27 mouse cellular contexts compared by ENCODE assay signal in genomic region chr6:64063858-64064257, GRCm38 (mm10).
DNase-seq lines count a peak whose midpoint lies in the region; ATAC-seq lines count a peak whose summit lies in the region.
"Had no signal": no experiment of that assay in that cellular context is flagged by ENCODE, and none has a peak within 500 bp of the region (broad histone marks: within the 10 kb centered on the region; RNA-seq: fewer than 3 reads in every experiment).

No protein-coding gene starts in this region.

- no peak overlapping the region for H3K4me3 ChIP-seq in hindbrain, embryonic 15.5 days
- H3K4me3 ChIP-seq in hindbrain, embryonic 11.5 days (ENCODE audit: low read depth, low read length) = no peak overlapping the region
- H3K4me3 ChIP-seq in hindbrain, embryonic 16.5 days (ENCODE audit: low read length) = no peak overlapping the region
- H3K4me3 ChIP-seq in midbrain, embryonic 11.5 days (ENCODE audit: low read depth, low read length) = no peak overlapping the region
- no peak overlapping the region for H3K4me3 ChIP-seq in midbrain, embryonic 16.5 days (ENCODE audit: low read depth, low read length)
- H3K4me3 ChIP-seq: heart, adult 2 months; heart, embryonic 12.5 days; layer of hippocampus, adult 2 months; limb, embryonic 13.5 days; lung, embryonic 15.5 days; neural tube, embryonic 13.5 days had no signal

- no peaks in the 10 kb centered on the region for H3K9me3 ChIP-seq in hindbrain, embryonic 15.5 days
- no peaks in the 10 kb centered on the region for H3K9me3 ChIP-seq in hindbrain, embryonic 11.5 days (ENCODE audit: control insufficient read depth, low read length)
- no peaks in the 10 kb centered on the region for H3K9me3 ChIP-seq in hindbrain, embryonic 16.5 days (ENCODE audit: control insufficient read depth, low read length)
- no peaks in the 10 kb centered on the region for H3K9me3 ChIP-seq in midbrain, embryonic 11.5 days (ENCODE audit: control insufficient read depth, low read length)
- H3K9me3 ChIP-seq in midbrain, embryonic 16.5 days (replicated peaks; ENCODE audit: control insufficient read depth, low read length, poor library complexity, severe bottlenecking) = no peaks in the 10 kb centered on the region
- H3K9me3 ChIP-seq: heart, embryonic 12.5 days; limb, embryonic 13.5 days; lung, embryonic 15.5 days; neural tube, embryonic 13.5 days had no signal

- no peaks in the 10 kb centered on the region for H3K36me3 ChIP-seq in hindbrain, embryonic 15.5 days
- no peaks in the 10 kb centered on the region for H3K36me3 ChIP-seq in hindbrain, embryonic 11.5 days (ENCODE audit: control insufficient read depth, insufficient read depth, low read length)
- no peaks in the 10 kb centered on the region for H3K36me3 ChIP-seq in hindbrain, embryonic 16.5 days (ENCODE audit: control insufficient read depth, insufficient read depth, low read length)
- no peaks in the 10 kb centered on the region for H3K36me3 ChIP-seq in midbrain, embryonic 11.5 days (ENCODE audit: control insufficient read depth, insufficient read depth, low read length)
- no peaks in the 10 kb centered on the region for H3K36me3 ChIP-seq in midbrain, embryonic 16.5 days (ENCODE audit: control insufficient read depth, insufficient read depth, low read length)
- H3K36me3 ChIP-seq: heart, embryonic 12.5 days; limb, embryonic 13.5 days; lung, embryonic 15.5 days; neural tube, embryonic 13.5 days had no signal

- H3K4me2 ChIP-seq in hindbrain, embryonic 15.5 days = no peak overlapping the region
- H3K4me2 ChIP-seq in hindbrain, embryonic 11.5 days (replicated peaks; ENCODE audit: low read depth, low read length) = no peak overlapping the region
- no peak overlapping the region for H3K4me2 ChIP-seq in hindbrain, embryonic 16.5 days (ENCODE audit: low read length)
- no peak overlapping the region for H3K4me2 ChIP-seq in midbrain, embryonic 11.5 days
- no peak overlapping the region for H3K4me2 ChIP-seq in midbrain, embryonic 16.5 days (ENCODE audit: low read length)
- H3K4me2 ChIP-seq: heart, embryonic 12.5 days; limb, embryonic 13.5 days; liver, embryonic 11.5 days; lung, embryonic 15.5 days; neural tube, embryonic 13.5 days had no signal

- H3K4me1 ChIP-seq in hindbrain, embryonic 15.5 days (replicated peaks) = no peaks in the 10 kb centered on the region
- no peaks in the 10 kb centered on the region for H3K4me1 ChIP-seq in hindbrain, embryonic 11.5 days (replicated peaks; ENCODE audit: control insufficient read depth, insufficient read depth, low read length)
- H3K4me1 ChIP-seq in hindbrain, embryonic 16.5 days (ENCODE audit: control insufficient read depth, insufficient read depth, low read depth, low read length) = no peaks in the 10 kb centered on the region
- 0 out of 2 replicates have a peak, but pooled peaks cover 2% of the 10 kb centered on the region for H3K4me1 ChIP-seq in midbrain, embryonic 11.5 days (ENCODE audit: control insufficient read depth, insufficient read depth, low read length)
- peaks cover 4% of the 10 kb centered on the region for H3K4me1 ChIP-seq in midbrain, embryonic 16.5 days (ENCODE audit: control insufficient read depth, insufficient read depth, low read length)
- H3K4me1 ChIP-seq: heart, embryonic 12.5 days; limb, embryonic 13.5 days; lung, embryonic 15.5 days; neural tube, embryonic 13.5 days had no signal

- no peak for DNase-seq in hindbrain, embryonic 11.5 days (ENCODE audit: low spot score)
- DNase-seq in midbrain, embryonic 11.5 days (ENCODE audit: low spot score, missing footprints) = no peak
- DNase-seq in Muller cell, postnatal 12 days (ENCODE audit: inconsistent ontology term) = no peak
- no peak for DNase-seq in ovary, adult 18-20 months (ENCODE audit: low spot score)
- DNase-seq: adrenal gland, adult 8-10 months; B cell, adult 2 months; cerebellum, adult 9-10 months; cerebellum, postnatal 36 days; heart, adult 2 months; heart, postnatal 4 days; kidney, adult 18-20 months; kidney, postnatal 36 days; right cerebral cortex, postnatal 25 days; thymus, adult 18-20 months; thymus, postnatal 4 days had no signal

- H3K9ac ChIP-seq in hindbrain, embryonic 15.5 days = no peak overlapping the region
- no peak overlapping the region for H3K9ac ChIP-seq in hindbrain, embryonic 11.5 days (ENCODE audit: low read depth, low read length)
- H3K9ac ChIP-seq in hindbrain, embryonic 16.5 days (ENCODE audit: low read depth, low read length) = no peak overlapping the region
- no peak overlapping the region for H3K9ac ChIP-seq in midbrain, embryonic 11.5 days (ENCODE audit: low read length)
- H3K9ac ChIP-seq in midbrain, embryonic 16.5 days (ENCODE audit: low read depth, low read length) = no peak overlapping the region
- H3K9ac ChIP-seq: heart, embryonic 12.5 days; limb, embryonic 13.5 days; lung, embryonic 15.5 days; neural tube, embryonic 13.5 days had no signal

- ATAC-seq in hindbrain, embryonic 15.5 days (ENCODE audit: low FRiP score, low read depth) = peak; percentile 54; the same call in 1 of the 2 replicates
- ATAC-seq in hindbrain, embryonic 11.5 days (ENCODE audit: low FRiP score) = no peak
- peak; percentile 54 for ATAC-seq in hindbrain, embryonic 16.5 days
- ATAC-seq in midbrain, embryonic 11.5 days (ENCODE audit: low FRiP score) = peak; percentile 70
- ATAC-seq in midbrain, embryonic 16.5 days = peak; percentile 89
- ATAC-seq: activated CD4-positive, CD25-positive, alpha-beta regulatory T cell, adult 4 months; forebrain, embryonic 16.5 days had no signal

- H3K27me3 ChIP-seq in hindbrain, embryonic 15.5 days = no peaks in the 10 kb centered on the region
- no peaks in the 10 kb centered on the region for H3K27me3 ChIP-seq in hindbrain, embryonic 11.5 days (ENCODE audit: control insufficient read depth, insufficient read depth, low read length)
- no peaks in the 10 kb centered on the region for H3K27me3 ChIP-seq in hindbrain, embryonic 16.5 days (replicated peaks; ENCODE audit: control insufficient read depth, insufficient read depth, low read length)
- H3K27me3 ChIP-seq in midbrain, embryonic 11.5 days (ENCODE audit: control insufficient read depth, insufficient read depth, low read length) = no peaks in the 10 kb centered on the region
- H3K27me3 ChIP-seq in midbrain, embryonic 16.5 days (ENCODE audit: control insufficient read depth, insufficient read depth, low read depth, low read length) = no peaks in the 10 kb centered on the region
- H3K27me3 ChIP-seq: heart, embryonic 12.5 days; limb, embryonic 13.5 days; lung, embryonic 15.5 days; neural tube, embryonic 13.5 days had no signal

- 49% methylated on average over 7 of the region's 7 CpGs for WGBS in hindbrain, embryonic 15.5 days
- 66% methylated on average over 7 of the region's 7 CpGs for WGBS in hindbrain, embryonic 11.5 days
- 52% methylated on average over 7 of the region's 7 CpGs for WGBS in hindbrain, embryonic 16.5 days
- 53% methylated on average over 7 of the region's 7 CpGs for WGBS in midbrain, embryonic 11.5 days
- 29% methylated on average over 7 of the region's 7 CpGs for WGBS in midbrain, embryonic 16.5 days

- no peak overlapping the region for H3K27ac ChIP-seq in hindbrain, embryonic 15.5 days (replicated peaks)
- H3K27ac ChIP-seq in hindbrain, embryonic 11.5 days (ENCODE audit: low read depth, low read length) = no peak overlapping the region
- H3K27ac ChIP-seq in hindbrain, embryonic 16.5 days (ENCODE audit: low read depth, low read length) = no peak overlapping the region
- H3K27ac ChIP-seq in midbrain, embryonic 11.5 days (ENCODE audit: low read depth, low read length) = no peak overlapping the region
- peak overlapping the region; percentile 19 for H3K27ac ChIP-seq in midbrain, embryonic 16.5 days (ENCODE audit: low read length)
- H3K27ac ChIP-seq: heart, adult 2 months; layer of hippocampus, adult 2 months; limb, embryonic 13.5 days; lung, embryonic 15.5 days; neural tube, embryonic 13.5 days; stomach, postnatal 0 days had no signal
